Comparison of ENCODE assay signal across 24 mouse cellular contexts in the genomic region with DNA sequence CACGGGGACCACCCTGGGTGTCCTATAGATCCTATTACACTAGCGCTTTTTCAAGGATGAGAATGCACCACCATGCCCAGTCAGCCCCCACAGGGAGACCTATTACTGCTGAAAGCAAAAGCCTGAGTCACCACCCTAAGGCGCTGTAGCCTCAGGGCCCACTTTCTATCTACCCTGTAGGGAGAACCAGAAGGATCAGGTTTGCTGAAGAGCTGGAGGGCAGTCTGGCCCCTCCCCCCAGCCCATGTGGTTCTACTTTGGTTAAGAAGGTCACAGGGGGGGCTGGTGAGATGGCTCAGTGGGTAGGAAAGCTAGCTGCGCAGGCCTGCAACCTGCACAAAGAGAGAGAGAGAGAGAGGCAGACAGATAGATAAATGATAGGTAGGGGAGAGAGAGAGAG. TPM values are rescaled to one million over a fixed set of nuclear protein-coding genes. Genes with fewer than 3 reads are reported as not detected.
DNase-seq lines count a peak whose midpoint lies in the region; ATAC-seq lines count a peak whose summit lies in the region.
"Had no signal": no experiment of that assay in that cellular context is flagged by ENCODE, and none has a peak within 500 bp of the region (broad histone marks: within the 10 kb centered on the region; RNA-seq: fewer than 3 reads in every experiment).

No protein-coding gene starts in this region.

- no peak for ATAC-seq in hindbrain, embryonic 12.5 days (ENCODE audit: low FRiP score)
- 0 out of 2 replicates have a peak, but pooled peaks have one; percentile 2 for ATAC-seq in neural tube, embryonic 13.5 days (ENCODE audit: low read depth)
- ATAC-seq: intestine, postnatal 0 days had no signal

- no peak overlapping the region for H3K9ac ChIP-seq in hindbrain, embryonic 12.5 days
- no peak overlapping the region for H3K9ac ChIP-seq in neural tube, embryonic 13.5 days
- H3K9ac ChIP-seq: kidney, embryonic 15.5 days; liver, embryonic 13.5 days; midbrain, embryonic 12.5 days had no signal

- no peak overlapping the region for H3K4me2 ChIP-seq in hindbrain, embryonic 12.5 days (replicated peaks)
- H3K4me2 ChIP-seq in neural tube, embryonic 13.5 days, result no peak overlapping the region
- H3K4me2 ChIP-seq: kidney, embryonic 15.5 days; liver, embryonic 13.5 days; midbrain, embryonic 12.5 days had no signal

- peak; percentile 19 for DNase-seq in hindbrain, embryonic 10.5 days (ENCODE audit: low spot score)
- DNase-seq in ES-CJ7 (ENCODE audit: low read depth, low spot score), result peak; percentile 80
- DNase-seq in embryonic facial prominence, embryonic 10.5 days (ENCODE audit: low spot score), result peak; percentile 72
- DNase-seq in thymus, postnatal 10 days (ENCODE audit: low spot score in 2 of 2), result no peak
- no peak for DNase-seq in cerebellum, postnatal 4 days (ENCODE audit: low spot score in 2 of 2)
- DNase-seq: adrenal gland, adult 8-10 months; cerebellum, adult 11-12 months; cerebellum, postnatal 10 days; gastrocnemius, postnatal 36 days; heart, postnatal 4 days; kidney, postnatal 36 days; layer of hippocampus, postnatal 36 days; liver, embryonic 13.5 days; lung, adult 2 months; lung, postnatal 14 days; thymus, adult 18-20 months had no signal

- H3K4me1 ChIP-seq in hindbrain, embryonic 10.5 days (replicated peaks), result peaks cover 32% of the 10 kb centered on the region
- H3K4me1 ChIP-seq in hindbrain, embryonic 12.5 days, result peaks cover 22% of the 10 kb centered on the region
- peaks cover 49% of the 10 kb centered on the region for H3K4me1 ChIP-seq in embryonic facial prominence, embryonic 10.5 days
- H3K4me1 ChIP-seq in neural tube, embryonic 13.5 days (replicated peaks), result peaks cover 21% of the 10 kb centered on the region

- WGBS in hindbrain, embryonic 10.5 days, result 48% methylated on average over 4 of the region's 4 CpGs
- WGBS in hindbrain, embryonic 12.5 days, result 47% methylated on average over 4 of the region's 4 CpGs
- WGBS in embryonic facial prominence, embryonic 10.5 days, result 35% methylated on average over 4 of the region's 4 CpGs
- WGBS in neural tube, embryonic 13.5 days, result 63% methylated on average over 4 of the region's 4 CpGs

- peaks cover 77% of the 10 kb centered on the region for H3K27me3 ChIP-seq in hindbrain, embryonic 10.5 days (ENCODE audit: insufficient read depth, poor library complexity, severe bottlenecking)
- peaks cover 62% of the 10 kb centered on the region for H3K27me3 ChIP-seq in hindbrain, embryonic 12.5 days
- H3K27me3 ChIP-seq in embryonic facial prominence, embryonic 10.5 days (replicated peaks; ENCODE audit: low read depth, poor library complexity, severe bottlenecking), result peaks cover 71% of the 10 kb centered on the region
- H3K27me3 ChIP-seq in neural tube, embryonic 13.5 days, result peaks cover 59% of the 10 kb centered on the region

- no peak overlapping the region for H3K4me3 ChIP-seq in hindbrain, embryonic 10.5 days
- H3K4me3 ChIP-seq in hindbrain, embryonic 12.5 days, result no peak overlapping the region
- no peak overlapping the region for H3K4me3 ChIP-seq in embryonic facial prominence, embryonic 10.5 days
- H3K4me3 ChIP-seq in neural tube, embryonic 13.5 days, result no peak overlapping the region
- H3K4me3 ChIP-seq: forebrain, embryonic 10.5 days; kidney, embryonic 15.5 days; liver, embryonic 13.5 days; midbrain, embryonic 12.5 days had no signal

- H3K9me3 ChIP-seq in hindbrain, embryonic 10.5 days, result no peaks in the 10 kb centered on the region
- no peaks in the 10 kb centered on the region for H3K9me3 ChIP-seq in hindbrain, embryonic 12.5 days (replicated peaks)
- no peaks in the 10 kb centered on the region for H3K9me3 ChIP-seq in embryonic facial prominence, embryonic 10.5 days
- no peaks in the 10 kb centered on the region for H3K9me3 ChIP-seq in neural tube, embryonic 13.5 days
- H3K9me3 ChIP-seq: forebrain, embryonic 10.5 days; kidney, embryonic 15.5 days; liver, embryonic 13.5 days; midbrain, embryonic 12.5 days had no signal

- H3K36me3 ChIP-seq in hindbrain, embryonic 10.5 days, result no peaks in the 10 kb centered on the region
- H3K36me3 ChIP-seq in hindbrain, embryonic 12.5 days, result no peaks in the 10 kb centered on the region
- no peaks in the 10 kb centered on the region for H3K36me3 ChIP-seq in embryonic facial prominence, embryonic 10.5 days (replicated peaks)
- H3K36me3 ChIP-seq in neural tube, embryonic 13.5 days, result no peaks in the 10 kb centered on the region
- H3K36me3 ChIP-seq: forebrain, embryonic 10.5 days; kidney, embryonic 15.5 days; liver, embryonic 13.5 days; midbrain, embryonic 12.5 days had no signal

- H3K27ac ChIP-seq in hindbrain, embryonic 10.5 days, result no peak overlapping the region
- no peak overlapping the region for H3K27ac ChIP-seq in hindbrain, embryonic 12.5 days
- peak overlapping the region; percentile 51 for H3K27ac ChIP-seq in embryonic facial prominence, embryonic 10.5 days (replicated peaks)
- H3K27ac ChIP-seq in neural tube, embryonic 13.5 days (replicated peaks), result no peak overlapping the region
- H3K27ac ChIP-seq: forebrain, embryonic 10.5 days; kidney, embryonic 15.5 days; liver, embryonic 13.5 days; midbrain, embryonic 12.5 days had no signal

RNA-seq across cellular contexts. Expression of gene Lrrc15, which starts 2.6 kb away (rescaled TPM):
- 0.24 and 1.2 TPM in 2 replicates for polyA plus RNA-seq in hindbrain, embryonic 10.5 days (2016; fragmentation: Nextera tagmentation; extraction: Ambion mirVana)
- polyA plus RNA-seq in hindbrain, embryonic 12.5 days (2016; fragmentation: Nextera tagmentation; extraction: Ambion mirVana), result 0.53 and 1.3 TPM in 2 replicates
- 0.18 and 0.66 TPM in 2 replicates for polyA plus RNA-seq in embryonic facial prominence, embryonic 10.5 days (2016; fragmentation: Nextera tagmentation; extraction: Ambion mirVana)
- 0.46 and 0.47 TPM in 2 replicates for polyA plus RNA-seq in neural tube, embryonic 13.5 days (2015; fragmentation: Nextera tagmentation; extraction: Ambion mirVana)
- polyA plus RNA-seq: liver, embryonic 13.5 days had no signal

RNA-seq across cellular contexts. Expression of gene Cpn2, which starts 18.4 kb away (rescaled TPM):
- not detected in 2 replicates for polyA plus RNA-seq in hindbrain, embryonic 10.5 days (2016; fragmentation: Nextera tagmentation; extraction: Ambion mirVana)
- polyA plus RNA-seq in hindbrain, embryonic 12.5 days (2016; fragmentation: Nextera tagmentation; extraction: Ambion mirVana), result not detected in 2 replicates
- polyA plus RNA-seq in embryonic facial prominence, embryonic 10.5 days (2016; fragmentation: Nextera tagmentation; extraction: Ambion mirVana), result not detected in 2 replicates
- not detected in 2 replicates for polyA plus RNA-seq in neural tube, embryonic 13.5 days (2015; fragmentation: Nextera tagmentation; extraction: Ambion mirVana)
- polyA plus RNA-seq: forebrain, embryonic 10.5 days; heart, embryonic 16.5 days; limb, embryonic 14.5 days; midbrain, embryonic 12.5 days had no signal

RNA-seq across cellular contexts. Expression of gene Gp5, which starts 24.9 kb away (rescaled TPM):
- polyA plus RNA-seq in hindbrain, embryonic 10.5 days (2016; fragmentation: Nextera tagmentation; extraction: Ambion mirVana), result 1.7 and 1.8 TPM in 2 replicates
- polyA plus RNA-seq in hindbrain, embryonic 12.5 days (2016; fragmentation: Nextera tagmentation; extraction: Ambion mirVana), result 1.4 and 1.6 TPM in 2 replicates
- 0.93 and 2.0 TPM in 2 replicates for polyA plus RNA-seq in embryonic facial prominence, embryonic 10.5 days (2016; fragmentation: Nextera tagmentation; extraction: Ambion mirVana)
- 0.42 and 0.70 TPM in 2 replicates for polyA plus RNA-seq in neural tube, embryonic 13.5 days (2015; fragmentation: Nextera tagmentation; extraction: Ambion mirVana)

Comparison
In these comparisons a context has a peak if more than half of its experiments do, and no peak if none do; other contexts are left out.
1. DNase-seq: peak in hindbrain, embryonic 10.5 days (single experiment), ES-CJ7 (single experiment) and embryonic facial prominence, embryonic 10.5 days (single experiment); none in thymus, postnatal 10 days (0 of 2) and cerebellum, postnatal 4 days (0 of 2).